Mouse (Mus musculus) ES-E14 (cell line): ENCODE data around the gene Alox5. TPM values are rescaled to one million over a fixed set of nuclear protein-coding genes. Genes with fewer than 3 reads are reported as not detected.

Experiments
- DNase-seq: peaks from one replicate; pipeline ENCODE4 v3.0.0-alpha.2; 2013; ENCODE audit warnings: low read depth, low spot score
- H3K27ac ChIP-seq: 2 replicates; pipeline ENCODE4 v1.5.1; 2012; ENCODE audit warnings: low read depth, mild to moderate bottlenecking, low read length, moderate library complexity, mixed read lengths; ENCODE audit not compliant: poor library complexity, insufficient read depth, severe bottlenecking
- H3K36me3 ChIP-seq: 2 replicates; pipeline ENCODE4 v1.6.1; 2012; ENCODE audit warnings: mild to moderate bottlenecking, low read length, moderate library complexity, mixed read lengths; ENCODE audit not compliant: control insufficient read depth, poor library complexity, insufficient read depth, severe bottlenecking
- H3K4me1 ChIP-seq, 2 experiments: fragments of 150-350 bp in 1 of 2; sonication (generic) in 1 of 2; 2 replicates each; pipeline ENCODE4 v1.6.1; 2012; ENCODE audit warnings: low read length in 2 of 2, mild to moderate bottlenecking in 1 of 2, mixed read lengths in 1 of 2; ENCODE audit not compliant: control insufficient read depth in 2 of 2, insufficient read depth in 2 of 2, poor library complexity in 1 of 2
- H3K4me3 ChIP-seq, 2 experiments: fragments of 150-350 bp in 1 of 2; sonication (generic) in 1 of 2; 2 replicates each; pipeline ENCODE4 v1.5.1; 2012; ENCODE audit warnings: low read length in 2 of 2, low read depth in 1 of 2, mild to moderate bottlenecking in 1 of 2, mixed read lengths in 1 of 2; ENCODE audit not compliant: insufficient read depth in 1 of 2, poor library complexity in 1 of 2, severe bottlenecking in 1 of 2
- H3K9ac ChIP-seq: 2 replicates; pipeline ENCODE4 v1.6.1; 2012; ENCODE audit warnings: low read depth, mild to moderate bottlenecking, low read length, mixed read lengths; ENCODE audit not compliant: poor library complexity, insufficient read depth, severe bottlenecking
- H3K9me3 ChIP-seq: fragments of 150-350 bp; sonication (generic); 2 replicates; pipeline ENCODE4 v1.6.1; 2012; ENCODE audit warnings: low read depth, mild to moderate bottlenecking, low read length; ENCODE audit not compliant: control insufficient read depth, insufficient read depth
- CHD2 ChIP-seq: IDR thresholded peaks from 2 replicates; pipeline ENCODE4 v1.6.1; 2014; ENCODE audit warnings: mild to moderate bottlenecking, low read depth, low read length, inconsistent platforms
- HCFC1 ChIP-seq: IDR thresholded peaks from 2 replicates; pipeline ENCODE4 v1.6.1; 2012; ENCODE audit warnings: low read length, inconsistent platforms, borderline replicate concordance; ENCODE audit not compliant: insufficient read depth
- MAFK ChIP-seq: IDR thresholded peaks from 2 replicates; pipeline ENCODE4 v1.6.1; 2014; ENCODE audit warnings: mild to moderate bottlenecking, low read depth, low read length, inconsistent platforms; ENCODE audit not compliant: insufficient read depth
- ZC3H11A ChIP-seq: IDR thresholded peaks from 2 replicates; pipeline ENCODE4 v1.6.1; 2012; ENCODE audit warnings: low read depth, mild to moderate bottlenecking, inconsistent platforms, low read length, borderline replicate concordance
- ZNF384 ChIP-seq: IDR thresholded peaks from 2 replicates; pipeline ENCODE4 v1.6.1; 2012; ENCODE audit warnings: low read depth, low read length, inconsistent platforms
- in situ Hi-C, 2 experiments: fragments of 600-800 bp; cut with MboI; formaldehyde crosslinking; loops; one replicate each; pipeline ENCODE4 v1.15.1; 2025; ENCODE audit warnings: low sequenced_read_pairs in 2 of 2, inconsistent platforms in 1 of 2; ENCODE audit not compliant: unreplicated experiment in 2 of 2
- total RNA-seq: library from RNA; depleted of rRNA; stranded (reverse); fragments of 300-350 nt; gene quantifications from 2 replicates; pipeline ENCODE4 v1.2.3, GENCODE M21; 2012

Gene Alox5
- total RNA-seq, 1 experiment, result 3.3 TPM

DNA sequence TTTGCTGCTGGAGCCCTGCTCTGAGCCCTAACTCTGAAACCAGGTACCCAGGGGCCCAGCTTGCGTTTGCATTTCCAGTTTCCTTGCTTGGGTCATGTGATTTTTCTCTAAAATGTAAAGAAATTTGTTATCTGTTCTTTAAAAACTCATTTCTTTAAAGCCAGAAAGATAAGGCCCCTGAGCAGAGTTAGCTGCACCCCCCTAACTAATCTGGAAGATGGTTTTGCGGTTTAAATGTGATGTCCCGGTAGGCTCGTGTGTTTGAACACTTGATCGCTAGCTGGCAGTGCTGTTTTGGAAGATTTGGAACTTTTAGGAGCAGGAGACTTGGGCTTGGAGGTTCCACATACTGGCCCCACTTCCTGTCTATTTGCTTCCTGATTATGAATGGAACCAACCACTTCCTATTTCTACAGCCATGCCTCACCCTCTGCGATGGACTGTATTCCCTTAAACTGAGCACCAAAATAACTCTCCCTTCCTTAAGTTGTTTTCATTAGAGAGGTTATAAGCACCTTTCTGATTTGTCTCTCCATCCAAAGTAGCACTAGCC lies 44.9 kb downstream of the Alox5 start:
- DNase-seq, result no peak
- in situ Hi-C loops, result no loop called here

DNA sequence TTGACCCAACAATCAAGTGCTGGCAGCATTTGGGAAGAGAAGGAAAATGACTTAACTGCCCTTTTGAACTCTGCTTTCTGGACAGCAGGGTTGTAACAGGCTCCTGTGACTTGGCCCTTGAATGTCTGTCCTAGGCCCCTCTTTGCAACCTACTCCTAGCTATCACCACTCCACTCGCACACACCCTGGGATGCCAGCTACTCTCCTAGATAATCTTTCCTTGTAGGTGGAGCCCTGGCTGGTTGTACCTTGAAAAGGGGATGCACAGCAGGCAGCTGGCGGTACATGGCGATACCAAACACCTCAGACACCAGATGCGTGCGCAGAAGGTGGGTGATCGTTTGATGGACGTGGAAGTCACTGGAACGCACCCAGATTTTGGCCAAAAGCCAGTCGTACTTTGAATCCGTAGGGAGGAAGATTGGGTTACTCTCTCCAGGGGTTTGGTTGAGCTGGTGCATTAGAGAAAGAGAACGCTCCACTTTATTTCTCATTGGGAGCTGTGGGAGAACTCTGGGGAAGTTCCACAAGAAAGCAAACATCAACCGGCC lies 45.8 kb downstream of the Alox5 start:
- DNase-seq, result no peak

More for the DNA sequence above, 44.9 kb downstream of the Alox5 start:
- Histone ChIP-seq H3K36me3 (no peaks in the 10 kb centered on the region), H3K9me3 (no peaks in the 10 kb centered on the region), H3K4me1 (no peaks in the 10 kb centered on the region), H3K9ac (no peak overlapping the region), H3K4me3 (no peak overlapping the region), H3K27ac (no peak overlapping the region)
- TF ChIP-seq CHD2 (no peak), ZNF384 (no peak), MAFK (no peak), HCFC1 (no peak), ZC3H11A (no peak)

DNA sequence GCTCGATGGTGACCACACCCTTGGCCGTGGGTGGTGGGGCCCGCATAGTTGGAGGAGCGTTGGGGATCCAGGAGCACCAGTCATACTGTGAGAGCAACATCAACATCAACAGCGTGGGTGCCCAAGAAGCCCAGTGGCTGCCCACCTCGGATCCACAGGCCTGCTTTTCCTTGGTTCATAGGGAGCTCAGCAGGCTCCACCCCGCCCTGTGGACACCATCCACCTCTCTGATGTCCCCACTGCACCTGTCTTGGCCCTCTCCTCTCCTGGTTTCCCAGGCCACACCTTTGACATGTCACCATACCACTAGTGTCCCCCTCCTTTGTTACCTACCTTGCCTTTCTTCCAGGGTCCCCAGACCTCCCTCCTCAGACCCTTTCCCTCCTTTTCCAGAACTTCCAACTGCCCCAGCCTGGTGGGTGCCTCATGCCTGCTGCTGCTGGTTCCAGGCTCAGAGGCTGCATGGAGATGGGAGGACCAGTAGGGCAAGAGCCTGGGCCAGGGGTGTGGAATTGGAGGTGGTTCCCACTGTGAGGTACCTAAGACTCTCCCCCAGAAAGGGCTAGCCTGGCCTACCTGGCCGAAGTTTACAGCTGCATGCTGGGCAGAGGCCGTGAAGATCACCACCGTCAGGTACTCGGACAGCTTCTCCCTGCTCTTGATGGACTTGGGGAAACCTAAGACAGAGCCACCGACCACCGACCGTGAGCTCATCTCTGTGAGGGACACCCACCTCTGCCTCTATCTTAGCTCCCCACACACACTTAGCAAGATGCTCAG lies 48.2 kb downstream of the Alox5 start:
- in situ Hi-C loops, result no loop called here
- no peak overlapping the region for H3K27ac ChIP-seq
- H3K9ac ChIP-seq, result no peak overlapping the region
- DNase-seq, result no peak
- no peaks in the 10 kb centered on the region for H3K4me1 ChIP-seq
- no peak overlapping the region for H3K4me3 ChIP-seq
- H3K36me3 ChIP-seq, result peaks cover 5% of the 10 kb centered on the region; the same call in 1 of the 2 replicates
- TF ChIP-seq ZC3H11A (no peak), HCFC1 (no peak), CHD2 (no peak), ZNF384 (no peak), MAFK (no peak)
- no peaks in the 10 kb centered on the region for H3K9me3 ChIP-seq

More for the DNA sequence above, 45.8 kb downstream of the Alox5 start:
- H3K9ac ChIP-seq, result no peak overlapping the region
- H3K27ac ChIP-seq, result no peak overlapping the region
- no peaks in the 10 kb centered on the region for H3K4me1 ChIP-seq
- H3K4me3 ChIP-seq, result no peak overlapping the region
- no peaks in the 10 kb centered on the region for H3K9me3 ChIP-seq
- peaks cover 3% of the 10 kb centered on the region; the same call in 1 of the 2 replicates for H3K36me3 ChIP-seq
- TF ChIP-seq ZC3H11A (no peak), CHD2 (no peak), ZNF384 (no peak), MAFK (no peak), HCFC1 (no peak)
- in situ Hi-C loops, result no loop called here

DNA sequence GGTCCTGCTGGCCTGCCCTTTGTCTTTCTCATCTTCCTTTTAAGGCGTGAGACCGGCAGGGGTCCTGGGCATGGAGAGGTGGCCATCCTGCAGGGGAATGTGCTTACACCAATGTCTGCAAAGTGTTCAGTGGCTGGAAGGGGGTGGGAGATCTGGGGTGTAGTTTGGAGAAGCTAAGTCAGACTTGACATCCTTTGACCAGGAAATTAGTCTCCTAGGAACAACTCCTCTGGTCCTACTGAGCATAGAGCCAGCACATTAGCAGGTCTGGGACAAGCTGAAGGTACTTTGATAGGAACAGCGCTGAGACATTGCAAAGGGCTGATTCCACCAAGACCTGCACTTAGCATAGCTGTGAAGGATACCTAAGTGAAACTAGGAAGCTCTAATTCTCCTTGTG lies 49.3 kb downstream of the Alox5 start:
- no peak for DNase-seq

More for the DNA sequence above, 49.3 kb downstream of the Alox5 start:
- peaks cover 5% of the 10 kb centered on the region; the same call in 1 of the 2 replicates for H3K36me3 ChIP-seq
- H3K9ac ChIP-seq, result no peak overlapping the region
- no peak for TF ChIP-seq HCFC1
- TF ChIP-seq ZNF384, result no peak
- TF ChIP-seq CHD2, result no peak
- TF ChIP-seq MAFK, result no peak
- no peak for TF ChIP-seq ZC3H11A
- H3K27ac ChIP-seq, result no peak overlapping the region
- in situ Hi-C loops, result no loop called here
- H3K4me1 ChIP-seq, result no peaks in the 10 kb centered on the region
- no peaks in the 10 kb centered on the region for H3K9me3 ChIP-seq
- H3K4me3 ChIP-seq, result no peak overlapping the region
